Mouse (Mus musculus) left cerebral cortex, adult 18-20 months (tissue): ENCODE data around the gene Mamstr. TPM values are rescaled to one million over a fixed set of nuclear protein-coding genes. Genes with fewer than 3 reads are reported as not detected.

Experiments used
- DNase-seq, 2 experiments: peaks; one replicate each; pipeline ENCODE4 v3.0.0; 2021 to 2022; ENCODE audit warnings: low spot score in 2 of 2, mixed read lengths in 1 of 2
- total RNA-seq, 2 experiments: library from RNA; stranded (reverse); gene quantifications; 2 replicates each; pipeline ENCODE4 v1.2.3; 2021

The Mamstr gene
- total RNA-seq, 2 experiments from 2014 or later: 2.0 to 2.6 TPM

DNA sequence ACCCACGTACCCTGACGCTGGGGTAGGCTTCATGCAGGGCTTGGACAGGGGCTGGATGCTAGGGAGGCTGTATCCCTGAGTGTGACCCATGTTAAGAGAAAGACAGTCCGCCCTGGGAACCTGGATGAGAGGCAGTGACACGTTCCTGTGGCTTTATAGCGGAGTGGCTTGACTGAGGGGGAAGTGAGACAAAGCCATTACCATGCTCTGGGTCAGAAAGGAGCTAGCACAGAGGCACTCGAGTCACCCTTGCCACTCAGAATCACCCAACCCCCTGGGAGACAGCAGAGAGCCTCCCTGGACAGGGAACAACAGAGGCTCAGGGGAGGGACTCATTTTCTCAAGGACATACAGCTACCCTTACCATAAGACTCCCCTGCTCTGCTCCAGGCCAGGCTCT, 49.3 kb downstream of the Mamstr start:
- no peak for DNase-seq

GRCm38 (mm10) chr7:45689800-45690199, 50.0 kb downstream of the Mamstr start:
- DNase-seq: no peak

GRCm38 (mm10) chr7:45692364-45692763, 52.6 kb downstream of the Mamstr start:
- DNase-seq: no peak

GRCm38 (mm10) chr7:45693921-45694591, 54.3 kb downstream of the Mamstr start, which contains the start of gene Sec1:
Gene Sec1 (minus strand): TSS chr7:45694402.
- DNase-seq: no peak

DNA sequence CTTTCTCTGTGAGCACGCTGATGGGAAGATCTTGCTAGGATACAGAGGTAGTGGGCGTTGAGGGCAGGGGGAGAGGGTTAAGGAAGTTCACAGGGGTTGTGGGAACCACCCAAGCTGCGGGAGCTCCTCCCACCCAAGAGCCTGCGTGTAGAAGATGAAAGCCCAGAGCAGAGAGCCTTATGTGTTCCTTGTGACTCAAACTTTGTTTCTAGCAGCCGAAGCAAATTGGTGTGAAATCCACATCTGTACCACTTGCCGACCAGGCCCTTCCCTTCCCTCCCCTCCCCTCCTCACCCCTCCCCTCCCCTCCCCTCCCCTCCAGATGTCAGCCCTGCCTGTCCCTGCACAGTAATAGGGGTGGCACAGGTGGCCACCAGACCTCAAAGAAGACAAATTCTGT, 55.3 kb downstream of the Mamstr start:
- DNase-seq: no peak

Other genes starting within 250 kb of the Mamstr start
- 100 to 1,000 TPM; 372 to 395 TPM for gene Snrnp70, start 244.2 kb upstream of the Mamstr start, total RNA-seq
- gene Kcna7, start 234.3 kb upstream of the Mamstr start, total RNA-seq: not detected
- under 1 TPM in 1 of 2 experiments, not detected in 1; 0.19 TPM for gene Ntf5, start 226.3 kb upstream of the Mamstr start, total RNA-seq
- not detected for gene Lhb, start 219.2 kb upstream of the Mamstr start, total RNA-seq
- 10 to 100 TPM; 15.1 to 18.1 TPM for gene Gys1, start 205.1 kb upstream of the Mamstr start, total RNA-seq
- gene Ruvbl2, start 201.9 kb upstream of the Mamstr start, total RNA-seq: 10 to 100 TPM; 32.4 to 34.5 TPM
- 100 to 1,000 TPM; 218 to 238 TPM for gene Ftl1, start 180.1 kb upstream of the Mamstr start, total RNA-seq
- 10 to 100 TPM; 55.2 to 59.3 TPM for gene Bax, start 173.1 kb upstream of the Mamstr start, total RNA-seq
- gene Tulp2, start 158.1 kb upstream of the Mamstr start, total RNA-seq: under 1 TPM in 1 of 2 experiments, not detected in 1; 0.21 TPM
- 1 to 10 TPM; 2.5 to 3.8 TPM for gene Gm45808, start 153.2 kb upstream of the Mamstr start, total RNA-seq
- gene Dhdh, start 151.2 kb upstream of the Mamstr start, total RNA-seq: 1 to 10 TPM; 3.9 to 4.7 TPM
- 100 to 1,000 TPM; 111 to 112 TPM for gene Nucb1, start 129.6 kb upstream of the Mamstr start, total RNA-seq
- gene Ppp1r15a, start 113.7 kb upstream of the Mamstr start, total RNA-seq: 10 to 100 TPM; 23.1 to 25.9 TPM
- 1 to 10 TPM; 6.1 to 8.2 TPM for gene Plekha4, start 113.6 kb upstream of the Mamstr start, total RNA-seq
- under 1 TPM; 0.37 to 0.56 TPM for gene Hsd17b14, start 85.1 kb upstream of the Mamstr start, total RNA-seq
- gene Bcat2, start 69.8 kb upstream of the Mamstr start, total RNA-seq: 10 to 100 TPM; 25.3 to 26.9 TPM
- not detected for gene Fgf21, start 24.5 kb upstream of the Mamstr start, total RNA-seq
- not detected for gene Fut1, start 22.7 kb upstream of the Mamstr start, total RNA-seq
- under 1 TPM in 1 of 2 experiments, not detected in 1; 0.21 TPM for gene Izumo1, start 18.2 kb upstream of the Mamstr start, total RNA-seq
- gene Rasip1, start 12.5 kb upstream of the Mamstr start, total RNA-seq: 1 to 10 TPM; 6.4 to 7.9 TPM
- under 1 TPM; 0.12 to 0.26 TPM for gene Fut2, start 26.4 kb downstream of the Mamstr start, total RNA-seq
- 10 to 100 TPM; 11.1 to 13.3 TPM for gene Ntn5, start 44.0 kb downstream of the Mamstr start, total RNA-seq
- gene Sec1, start 54.4 kb downstream of the Mamstr start, total RNA-seq: 1 to 10 TPM; 1.2 to 1.7 TPM
- 100 to 1,000 TPM; 215 to 220 TPM for gene Car11, start 59.9 kb downstream of the Mamstr start, total RNA-seq
- 10 to 100 TPM; 63.1 to 84.6 TPM for gene Dbp, start 65.1 kb downstream of the Mamstr start, total RNA-seq
- 100 to 1,000 TPM; 331 to 369 TPM for gene Rpl18, start 75.5 kb downstream of the Mamstr start, total RNA-seq
- 10 to 100 TPM; 32.3 to 33.0 TPM for gene Sphk2, start 78.0 kb downstream of the Mamstr start, total RNA-seq
- under 1 TPM in 1 of 2 experiments, not detected in 1; 0.21 TPM for gene Fam83e, start 81.2 kb downstream of the Mamstr start, total RNA-seq
- gene Spaca4, start 85.8 kb downstream of the Mamstr start, total RNA-seq: not detected
- 100 to 1,000 TPM; 229 to 237 TPM for gene Lmtk3, start 143.8 kb downstream of the Mamstr start, total RNA-seq
- 10 to 100 TPM; 11.3 to 13.7 TPM for gene Sult2b1, start 144.7 kb downstream of the Mamstr start, total RNA-seq
- gene Cyth2, start 174.6 kb downstream of the Mamstr start, total RNA-seq: 100 to 1,000 TPM; 191 to 210 TPM
- gene Kcnj14, start 184.8 kb downstream of the Mamstr start, total RNA-seq: 1 to 10 TPM; 2.2 to 2.6 TPM
- 10 to 100 TPM; 20.1 to 23.2 TPM for gene Grwd1, start 191.0 kb downstream of the Mamstr start, total RNA-seq
- 10 to 100 TPM; 69.0 to 76.2 TPM for gene Kdelr1, start 232.8 kb downstream of the Mamstr start, total RNA-seq
- 10 to 100 TPM; 10.7 to 10.9 TPM for gene Grin2d, start 238.4 kb downstream of the Mamstr start, total RNA-seq